Mouse (Mus musculus) layer of hippocampus, adult 9-11 months (tissue): ENCODE data around the gene Tmed10.
A peak's percentile ranks its signal among the peaks of the same experiment; 100 is the strongest.

ENCODE experiments used
- DNase-seq: peaks from one replicate; pipeline ENCODE4 v3.0.0; 2022

Tmed10 gene

DNA sequence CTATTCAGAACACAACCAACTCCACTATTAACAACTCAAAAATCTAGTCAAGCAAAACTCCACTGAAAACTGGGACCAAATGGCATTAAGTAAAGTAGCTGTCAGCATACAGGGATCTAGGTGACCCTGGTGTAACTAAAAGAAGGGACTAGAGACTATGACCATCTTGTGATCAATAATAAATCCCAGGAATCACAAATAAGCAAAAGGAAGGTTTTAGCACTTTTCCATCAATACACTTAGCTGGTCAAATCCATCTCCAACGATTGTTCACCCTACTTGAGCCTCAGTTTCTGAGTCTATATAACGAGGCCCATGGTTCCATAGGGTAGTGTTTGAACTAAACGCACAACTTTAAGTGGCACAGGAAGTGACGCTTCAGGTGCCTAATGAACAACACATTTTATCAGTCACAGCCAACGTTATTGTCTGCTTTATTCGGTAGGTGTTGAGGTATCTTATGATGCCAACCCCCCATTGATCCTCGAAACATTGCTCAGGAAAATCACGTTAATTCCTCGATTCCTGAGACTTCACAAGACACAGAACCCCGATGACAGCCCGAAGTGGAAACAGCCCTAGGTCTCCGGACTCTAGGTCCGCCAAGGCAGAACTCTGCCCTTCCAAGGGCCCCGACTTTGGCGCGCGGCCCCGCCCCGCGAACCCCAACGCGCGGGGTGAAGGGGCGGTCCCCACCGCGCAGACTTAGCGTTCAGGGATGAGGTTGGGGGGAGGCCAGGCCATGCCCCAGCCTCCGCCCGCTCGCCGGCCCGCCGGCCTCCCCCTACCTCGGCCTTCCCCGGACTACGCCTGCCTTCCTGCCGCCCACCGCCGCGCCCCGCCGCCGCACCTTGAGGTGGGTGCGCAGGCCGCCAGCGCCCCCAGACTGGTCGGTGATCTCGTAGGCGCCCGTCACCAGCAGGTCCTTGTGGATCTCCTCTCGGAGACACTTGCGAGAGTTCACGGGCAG is 771 bp downstream of the Tmed10 start:
- peak; percentile 53 for DNase-seq

DNA sequence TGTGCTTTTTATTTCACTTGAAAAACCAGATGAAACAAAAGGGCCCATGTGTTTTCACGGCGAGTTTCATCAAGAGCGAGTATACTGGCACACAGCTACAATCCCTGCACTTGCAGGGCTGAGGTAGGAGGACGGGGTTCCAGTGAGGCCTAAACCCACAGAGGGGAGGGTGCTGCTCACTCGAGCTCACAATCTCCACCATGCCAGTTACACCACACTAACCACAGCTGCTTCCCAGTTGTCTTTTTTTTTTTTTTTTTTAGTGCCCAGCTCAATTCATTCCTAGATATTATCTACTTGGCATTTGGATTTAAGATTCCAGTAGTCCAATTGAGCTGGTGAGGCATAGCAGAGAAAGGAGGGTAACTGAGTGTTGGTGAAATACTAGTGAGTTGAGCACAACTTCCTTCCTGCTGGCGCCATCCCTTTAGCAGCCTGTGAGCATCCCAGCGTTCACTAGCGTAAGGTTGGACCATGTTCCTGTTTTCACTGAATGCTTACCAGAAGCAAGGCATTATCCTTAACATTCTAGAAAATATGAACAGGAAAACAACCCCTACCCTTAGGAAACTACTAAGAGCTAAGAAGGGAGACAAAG is 2.5 kb downstream of the Tmed10 start:
- no peak for DNase-seq

DNA sequence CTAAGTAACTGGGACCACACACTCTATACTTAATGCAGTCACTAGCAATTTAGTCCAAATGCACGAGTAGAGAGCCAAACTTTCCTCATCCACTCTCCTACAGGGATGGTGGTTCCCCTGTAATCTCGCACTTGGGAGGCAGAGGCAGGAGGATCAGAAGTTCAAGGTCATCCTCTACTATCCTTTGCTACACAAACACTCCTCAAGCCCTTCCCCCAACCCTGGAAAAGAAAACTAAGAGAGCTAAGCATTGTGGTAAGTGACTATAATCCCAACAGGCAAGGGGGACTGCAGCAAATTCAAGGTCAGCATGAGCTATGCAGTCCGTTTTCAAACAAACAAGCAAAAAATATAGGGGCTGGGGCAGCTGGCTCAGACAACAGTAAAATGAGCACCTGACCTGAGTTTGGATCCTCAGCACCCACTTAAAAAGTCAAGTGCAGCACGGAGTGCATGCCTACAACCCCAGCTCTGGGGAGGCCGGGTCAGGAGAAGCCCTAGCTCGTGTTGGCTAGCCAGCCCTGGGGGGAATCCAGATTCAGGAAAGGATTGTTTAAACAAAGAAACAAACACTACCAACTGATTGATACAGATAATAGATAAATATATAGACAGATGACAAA is 6.1 kb downstream of the Tmed10 start:
- DNase-seq, result no peak

DNA sequence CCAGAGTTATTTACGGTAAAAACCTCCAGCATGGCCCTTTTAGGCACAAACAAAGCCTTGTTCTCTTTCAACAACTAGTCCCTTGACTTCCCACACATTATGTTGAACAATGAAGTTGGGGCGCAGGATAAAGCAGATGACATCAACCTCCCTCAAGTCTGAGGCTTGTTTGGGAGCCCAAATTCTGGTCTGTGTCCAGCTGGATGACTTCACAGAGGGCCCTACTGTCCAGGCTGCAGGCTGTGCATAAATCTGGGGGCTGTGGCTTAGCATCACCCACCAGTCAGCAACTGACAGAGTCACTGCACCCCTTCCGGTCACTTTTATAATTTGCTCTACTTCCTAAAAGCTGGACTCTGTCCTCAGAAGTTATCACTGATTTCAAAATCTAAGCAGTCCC is 8.4 kb downstream of the Tmed10 start:
- peak; percentile 89 for DNase-seq

DNA sequence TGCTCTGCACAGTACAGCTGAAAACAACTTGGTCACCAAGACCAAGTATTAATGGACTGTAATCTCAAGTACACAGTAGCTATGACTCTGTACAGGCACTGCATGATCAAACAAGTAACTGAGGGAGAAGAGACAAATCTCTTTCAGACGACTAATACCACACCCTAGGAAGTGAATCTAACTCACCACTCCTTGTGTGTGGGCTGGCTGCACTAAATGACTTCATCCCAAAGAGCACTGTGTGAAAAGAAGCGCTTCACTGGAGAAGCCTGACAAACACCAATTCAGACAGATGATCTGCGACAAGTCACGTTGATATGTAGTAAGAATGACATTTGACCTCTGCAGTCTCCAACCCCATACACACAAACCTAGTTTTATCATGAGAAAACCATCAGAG is 12.1 kb downstream of the Tmed10 start:
- DNase-seq, result no peak

DNA sequence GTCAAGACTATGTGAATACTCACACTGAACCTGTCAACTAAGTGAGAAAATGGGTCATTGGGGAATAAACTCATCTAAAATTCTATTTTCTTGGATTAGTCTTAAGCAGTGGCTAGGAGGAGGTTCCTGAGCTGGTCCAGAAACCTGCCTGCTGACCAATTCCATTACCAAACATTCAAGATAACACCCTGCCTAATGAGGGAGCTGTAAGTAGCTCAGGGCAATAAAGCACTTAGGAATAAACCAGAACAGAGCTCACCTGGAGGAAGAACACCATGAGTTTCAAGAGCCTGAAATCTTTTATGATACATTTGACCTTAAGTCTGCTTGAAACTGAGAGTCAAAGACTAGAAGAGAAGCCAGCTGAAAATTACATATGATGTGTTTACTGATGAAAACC is 13.1 kb downstream of the Tmed10 start:
- DNase-seq, result no peak

DNA sequence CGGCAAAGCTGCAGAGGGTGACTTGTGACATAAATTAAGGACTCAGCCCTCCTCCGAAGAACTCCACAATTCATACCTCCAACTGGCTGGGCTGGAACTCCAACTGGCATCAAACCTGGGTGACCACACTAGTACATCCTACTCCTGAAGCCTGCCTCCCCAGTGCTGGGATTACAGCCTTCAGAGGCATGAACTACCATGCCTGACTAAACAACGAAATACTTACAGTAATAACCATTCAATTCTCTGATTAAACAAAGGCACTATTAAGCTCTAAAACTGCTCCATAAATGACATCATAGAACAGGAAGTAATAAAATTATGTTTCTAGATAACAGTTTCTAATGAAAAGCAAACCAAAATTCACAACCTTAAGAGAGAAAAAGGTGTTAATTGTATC is 13.5 kb downstream of the Tmed10 start:
- DNase-seq, result no peak

DNA sequence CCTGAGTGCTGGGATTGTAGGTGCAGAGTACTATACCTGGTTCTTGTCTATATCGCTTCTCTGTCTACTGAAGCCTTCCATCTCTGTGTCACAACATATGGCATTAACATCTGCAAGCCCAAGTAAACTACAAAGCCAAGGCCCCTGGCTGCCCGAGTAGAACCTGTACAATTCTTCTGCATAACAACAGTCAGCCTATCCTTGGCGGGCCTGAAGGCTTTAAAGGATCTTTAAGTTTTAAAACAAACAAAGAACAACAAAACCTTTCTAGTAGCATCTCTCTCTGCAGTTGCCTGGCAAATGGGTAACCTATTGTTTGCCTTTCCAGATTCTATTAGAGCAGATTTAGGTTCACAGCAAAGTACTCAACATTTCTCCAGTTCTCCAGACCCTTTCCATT is 20.6 kb downstream of the Tmed10 start:
- no peak for DNase-seq

DNA sequence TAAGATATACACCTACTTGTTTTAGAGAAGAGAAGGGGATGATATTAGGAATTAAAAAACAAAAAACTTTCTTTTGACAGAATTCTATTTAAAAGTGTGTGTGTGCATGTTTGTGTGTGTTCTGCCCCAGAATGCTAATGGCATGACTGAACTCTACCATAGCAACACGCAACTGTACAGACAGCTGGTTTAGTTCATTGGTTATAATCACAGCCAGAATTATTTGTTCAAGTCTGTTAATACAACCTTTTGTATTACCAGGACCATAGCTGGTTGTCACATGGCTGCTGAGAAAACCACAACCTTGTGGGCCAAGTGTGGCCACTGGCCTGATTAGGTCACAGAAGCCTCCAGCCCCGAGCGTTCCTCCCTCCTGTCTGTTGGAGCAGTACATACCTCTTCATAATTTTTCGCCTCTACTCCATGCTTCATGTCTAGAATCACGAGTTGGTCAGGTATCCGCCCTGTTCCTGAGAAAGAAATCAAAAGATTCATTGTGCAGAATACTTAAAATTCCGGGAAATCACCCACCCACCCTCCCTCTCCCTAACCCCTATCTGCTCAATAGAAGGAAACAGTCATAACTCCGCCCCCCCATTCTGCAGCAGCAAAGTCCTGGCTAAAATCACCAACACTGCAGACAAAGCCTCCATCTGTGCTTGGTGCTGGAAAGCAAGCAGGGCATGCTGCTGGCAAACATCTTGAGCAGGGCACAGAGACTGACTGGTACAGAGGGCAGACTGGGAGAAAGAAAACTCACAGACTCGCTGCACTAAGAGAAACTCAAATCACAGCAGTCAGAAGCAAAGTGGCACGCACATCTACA is 24.0 kb downstream of the Tmed10 start:
- peak; percentile 92 for DNase-seq

DNA sequence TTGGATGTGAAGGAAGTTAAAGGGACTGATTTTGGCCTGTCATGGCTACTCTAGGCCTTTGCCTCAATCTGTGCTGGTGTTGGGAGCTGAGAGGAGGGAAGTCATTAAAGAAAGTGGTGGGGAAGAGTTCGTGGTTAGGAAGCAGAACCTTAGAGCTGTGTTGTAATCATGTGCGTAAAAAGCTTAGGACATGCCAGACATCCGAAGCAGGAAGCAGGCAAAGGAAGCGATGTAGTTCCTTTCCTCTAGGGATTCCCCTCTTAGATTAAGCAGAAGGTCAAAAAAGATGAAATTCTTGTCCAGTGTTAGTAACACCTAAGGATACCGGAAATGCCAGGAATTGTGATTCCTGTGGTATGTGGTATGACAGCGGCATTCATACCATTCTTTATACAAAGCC is 26.3 kb downstream of the Tmed10 start:
- no peak for DNase-seq

DNA sequence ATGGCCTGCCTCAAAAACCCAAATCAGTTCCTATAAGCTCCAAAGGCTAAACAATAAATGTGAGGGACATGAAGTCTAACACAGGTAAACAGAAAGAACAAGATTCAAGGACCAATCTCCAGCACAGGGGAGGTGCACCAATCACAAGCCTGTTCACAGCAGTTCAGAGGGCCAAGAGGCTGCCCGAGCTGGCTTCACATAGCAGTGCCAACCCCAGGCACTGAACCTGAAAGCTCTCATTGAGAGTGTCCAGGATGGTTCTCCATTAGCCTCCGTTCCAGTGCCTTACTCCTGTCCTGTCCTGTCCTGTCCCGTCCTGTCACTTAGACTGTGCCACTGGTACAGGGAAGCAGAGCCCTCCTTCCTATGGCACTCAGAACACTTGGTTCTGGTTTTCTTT is 27.5 kb downstream of the Tmed10 start:
- no peak for DNase-seq

DNA sequence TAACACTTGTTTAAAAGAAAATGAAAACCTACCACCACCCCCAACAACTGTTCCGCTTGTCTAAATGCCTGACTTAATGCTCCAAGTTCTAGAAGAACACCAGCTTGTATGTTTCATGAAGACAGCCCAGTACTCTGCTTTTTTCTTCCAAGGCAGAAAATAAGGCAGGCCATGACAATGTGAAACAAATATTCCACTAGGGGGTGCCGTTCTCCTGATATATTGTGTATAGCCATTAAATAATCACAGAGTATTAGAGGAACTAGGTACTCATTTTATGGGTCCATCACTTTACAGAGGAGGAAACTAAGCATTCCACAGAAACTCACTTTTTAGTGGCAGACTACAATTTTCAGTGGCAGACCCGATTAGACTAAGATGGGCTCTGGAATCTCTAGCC is 28.3 kb downstream of the Tmed10 start:
- DNase-seq, result peak; percentile 62

DNA sequence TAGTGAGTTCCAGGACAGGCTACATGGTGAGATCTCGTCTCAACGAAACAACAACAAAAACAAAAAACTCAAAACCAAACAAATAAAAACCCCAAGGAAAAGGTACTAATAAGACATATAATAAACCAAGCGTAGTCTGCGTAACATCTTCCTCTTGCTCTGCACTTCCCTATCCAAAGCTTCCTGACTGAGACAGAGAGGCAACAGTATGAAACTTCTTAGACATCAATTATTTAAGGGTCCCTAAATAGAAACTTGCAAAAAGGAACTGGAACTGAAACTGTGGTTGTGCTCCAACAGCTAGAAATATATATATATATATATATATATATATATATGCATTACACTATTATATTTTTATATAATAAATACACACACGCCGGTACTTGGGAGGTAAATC is 29.1 kb downstream of the Tmed10 start:
- no peak for DNase-seq

DNA sequence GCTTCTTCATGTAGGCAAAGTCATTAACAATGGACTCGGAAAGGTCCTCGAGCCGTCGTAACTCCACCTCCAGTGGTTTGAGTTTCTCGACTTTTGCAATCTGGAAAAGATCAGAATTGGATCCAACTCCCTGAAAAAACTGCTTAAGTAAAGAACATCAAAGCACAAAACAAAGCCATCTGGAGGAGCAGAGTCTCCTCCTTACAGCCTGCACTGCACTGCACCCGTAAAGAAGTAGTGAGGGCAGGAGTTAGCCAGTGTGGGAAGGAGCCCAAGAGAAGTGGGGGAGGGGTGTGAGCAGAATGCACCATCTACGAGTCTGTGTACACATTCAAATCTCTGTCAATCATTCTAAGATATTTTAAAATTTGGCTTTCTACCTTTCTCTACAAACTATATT is 30.4 kb downstream of the Tmed10 start:
- no peak for DNase-seq

DNA sequence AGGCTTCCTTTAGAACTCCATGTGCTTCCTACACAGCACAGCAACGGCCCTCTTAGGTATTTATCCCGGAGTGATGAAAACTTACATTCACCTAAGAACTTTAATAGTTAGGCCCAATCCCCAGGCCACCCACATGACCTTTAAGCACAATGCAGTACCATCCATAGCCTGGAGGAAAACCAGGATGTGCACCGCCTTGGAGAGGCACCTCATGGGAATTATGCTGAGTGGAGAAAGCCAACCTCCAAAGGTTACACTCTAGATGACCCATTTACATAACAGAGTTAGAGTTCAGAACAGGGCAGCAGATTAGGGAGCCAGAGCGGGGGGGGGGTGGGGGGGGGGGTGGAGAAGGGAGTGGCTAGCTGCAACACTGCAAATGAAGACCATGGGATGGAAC is 32.3 kb downstream of the Tmed10 start:
- no peak for DNase-seq

DNA sequence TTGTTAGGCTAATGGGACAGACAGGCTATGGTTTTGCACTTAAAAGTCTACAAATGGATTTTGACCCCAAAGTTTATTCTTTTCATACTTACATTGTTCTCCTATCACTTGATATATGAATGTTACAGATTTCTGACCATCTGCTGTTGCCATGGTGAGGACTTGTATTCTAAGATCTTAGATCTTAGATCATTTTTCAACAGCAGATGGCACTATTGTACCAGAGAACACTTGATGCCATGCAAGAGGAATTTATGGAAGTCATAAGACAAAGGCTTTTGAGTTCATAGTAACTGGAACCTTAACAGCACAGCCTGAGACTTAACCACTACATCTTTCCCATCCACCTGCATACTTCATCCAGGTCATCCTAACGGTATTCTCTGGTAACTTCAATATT is 33.5 kb downstream of the Tmed10 start:
- DNase-seq, result peak; percentile 22

DNA sequence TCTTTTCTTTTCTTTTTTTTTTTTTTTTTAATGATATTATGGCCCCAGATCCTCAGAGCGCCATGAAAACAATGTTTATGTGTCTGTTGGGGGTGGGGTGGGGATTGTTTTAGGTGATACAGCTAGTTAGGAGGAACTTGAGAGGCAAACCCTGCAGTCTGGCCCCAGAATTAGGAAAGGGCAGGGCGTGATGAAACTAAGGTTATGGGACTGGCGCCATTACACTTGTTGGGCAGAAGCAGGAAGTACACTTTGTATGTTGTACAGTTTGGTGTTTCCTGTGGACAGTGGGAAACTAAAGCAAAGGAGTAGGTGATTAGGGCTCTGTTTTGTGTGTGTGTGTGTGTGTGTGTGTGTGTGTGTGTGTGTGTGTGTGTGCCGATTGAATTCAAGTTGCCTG is 34.7 kb downstream of the Tmed10 start:
- DNase-seq, result peak; percentile 20

DNA sequence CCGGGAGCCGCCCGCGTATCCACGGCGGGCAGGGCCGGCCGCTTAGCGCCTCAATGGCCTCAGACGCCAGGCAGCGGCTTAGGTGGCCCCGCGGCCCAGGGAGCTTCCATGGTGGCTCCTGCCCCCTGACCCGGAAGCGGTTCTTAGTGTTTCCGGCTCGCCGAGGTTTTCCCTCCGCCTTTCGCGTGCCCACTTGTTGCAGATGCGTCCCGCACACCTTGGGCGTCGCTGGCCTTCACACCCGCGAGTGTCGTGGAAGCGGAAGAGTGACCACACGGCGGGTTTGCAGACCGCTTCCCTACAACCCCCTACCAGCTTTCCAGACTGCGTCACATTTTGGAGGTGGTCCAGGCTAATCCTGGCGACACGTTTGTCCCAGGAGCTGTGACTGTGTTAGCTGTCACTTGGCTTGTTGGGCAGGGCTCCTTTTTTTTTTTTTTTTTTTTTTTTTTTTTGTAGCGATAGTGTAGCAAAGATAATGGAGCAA is 35.4 kb downstream of the Tmed10 start, which contains the start of gene Nek9:
Gene Nek9, minus strand, starts transcription at position 120 of the 487 bp plus-strand sequence.
- DNase-seq, result peak; percentile 91

DNA sequence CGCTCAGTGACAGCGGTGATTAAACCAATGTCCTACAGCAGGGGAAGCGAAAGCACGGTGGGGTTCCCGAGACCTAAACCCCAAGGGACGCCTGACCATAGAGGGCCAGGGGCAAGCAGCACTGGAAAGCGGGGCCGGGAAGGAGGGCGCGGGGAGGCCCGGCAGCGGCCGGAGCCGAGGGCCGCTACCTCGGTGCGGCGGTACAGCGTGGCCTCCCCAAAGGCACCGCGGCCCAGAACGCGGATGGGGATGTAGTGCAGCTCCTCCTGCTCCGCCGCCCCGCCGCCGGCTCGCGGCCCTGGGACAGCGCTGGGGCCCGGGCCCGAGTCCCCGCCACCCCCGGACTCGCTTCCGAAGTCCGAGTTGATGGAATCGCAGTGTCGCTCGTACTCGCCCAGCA is 35.8 kb downstream of the Tmed10 start:
- DNase-seq, result no peak

DNA sequence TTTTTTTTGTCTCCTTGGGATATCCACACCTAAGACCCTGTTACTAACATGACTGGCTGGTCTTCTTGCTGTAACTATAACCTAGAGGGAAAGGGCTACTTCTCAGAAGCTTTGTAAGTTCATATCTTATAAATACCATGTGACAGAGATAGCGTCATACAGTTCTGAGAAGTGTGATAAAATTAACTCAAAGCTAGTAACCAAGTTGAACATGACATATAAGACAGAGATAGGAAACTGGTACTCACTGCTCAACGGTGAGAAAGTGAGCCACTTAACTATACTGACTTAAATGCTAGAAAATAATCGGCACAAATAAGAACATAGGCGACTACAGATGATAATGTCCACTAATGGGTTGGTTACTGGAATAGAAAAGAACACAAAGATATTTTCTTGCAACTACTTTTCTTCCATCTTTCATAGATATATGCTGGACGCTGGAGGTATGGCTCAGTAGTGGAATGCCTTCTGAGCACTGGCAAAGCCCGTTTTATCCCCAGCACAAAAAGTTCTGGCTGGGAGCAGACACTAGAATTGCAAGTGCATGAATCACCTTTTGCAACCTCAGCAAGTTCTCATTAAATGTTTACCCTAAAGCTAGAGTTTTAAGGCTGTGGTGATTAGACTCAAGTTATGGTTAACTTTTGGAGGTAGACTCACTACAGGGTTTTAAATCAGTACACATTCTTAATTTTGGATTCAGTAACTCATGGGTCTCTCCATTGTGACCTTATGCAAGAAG is 36.9 kb downstream of the Tmed10 start:
- no peak for DNase-seq

DNA sequence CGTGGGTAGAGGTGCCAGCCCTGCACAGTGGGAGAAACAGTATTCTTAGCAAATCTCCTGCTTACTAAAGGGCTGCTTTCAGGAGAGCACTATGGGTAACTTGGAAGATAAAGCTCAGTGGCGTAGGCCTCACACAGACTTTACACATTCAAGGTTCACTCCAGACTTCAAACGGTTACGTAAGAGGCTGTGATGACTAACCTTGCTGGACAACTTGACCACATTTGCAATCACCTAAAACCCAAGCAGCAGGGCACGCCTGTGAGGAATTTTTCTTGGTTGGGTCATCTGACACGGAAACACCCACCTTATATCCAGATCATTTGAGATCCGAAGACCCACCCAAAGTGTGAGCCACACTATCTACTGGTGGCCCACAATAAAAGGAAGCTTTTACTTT is 44.5 kb downstream of the Tmed10 start:
- no peak for DNase-seq

DNA sequence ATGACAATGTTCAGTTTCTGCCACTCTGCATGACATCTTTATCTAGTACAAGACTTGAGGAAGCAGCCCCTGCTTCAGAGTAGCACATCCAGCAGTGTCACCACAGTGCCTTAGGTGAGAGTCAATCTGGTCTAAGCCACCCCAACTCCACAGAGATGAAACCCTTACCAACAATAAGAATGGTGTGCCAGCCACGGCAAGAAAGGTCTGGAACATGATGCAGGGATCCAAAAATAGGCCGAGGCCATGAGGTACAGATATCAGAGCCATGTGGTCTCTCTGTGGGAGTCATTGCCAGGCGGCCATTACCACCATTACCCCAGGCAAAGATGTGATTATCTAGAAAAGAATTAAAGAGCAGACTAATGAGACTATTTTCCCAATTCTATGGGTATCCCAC is 66.0 kb downstream of the Tmed10 start:
- DNase-seq, result no peak
